Mouse (Mus musculus) stomach, embryonic 14.5 days (tissue): ENCODE results near the gene Scaf1. TPM values are rescaled to one million over a fixed set of nuclear protein-coding genes. Genes with fewer than 3 reads are reported as not detected.

Source experiments
- ATAC-seq: fragments of 200-750 bp; cut with Nextera tagmentation; 2 replicates; pipeline ENCODE4 v1.8.0; 2017; ENCODE audit warnings: low read depth, moderate TSS enrichment; ENCODE audit not compliant: insufficient number of reproducible peaks, insufficient read depth, low FRiP score
- H3K27ac ChIP-seq: fragments of 300-500 bp; sonication (generic); 2 replicates; pipeline ENCODE4 v1.5.1; 2014; ENCODE audit warnings: mild to moderate bottlenecking, low read length, moderate library complexity, mixed read lengths
- H3K27me3 ChIP-seq: fragments of 300-500 bp; sonication (generic); 2 replicates; pipeline ENCODE4 v1.6.1; 2014; ENCODE audit warnings: low read length, control low read depth, mixed read lengths; ENCODE audit not compliant: control insufficient read depth, insufficient read depth
- H3K36me3 ChIP-seq: fragments of 300-500 bp; sonication (generic); 2 replicates; pipeline ENCODE4 v1.6.1; 2014; ENCODE audit warnings: mild to moderate bottlenecking, control low read depth, low read length, moderate library complexity, mixed read lengths; ENCODE audit not compliant: control insufficient read depth, insufficient read depth
- H3K4me1 ChIP-seq: fragments of 300-500 bp; sonication (generic); 2 replicates; pipeline ENCODE4 v1.6.1; 2014; ENCODE audit warnings: low read length, control low read depth, mixed read lengths; ENCODE audit not compliant: control insufficient read depth, insufficient read depth
- H3K4me2 ChIP-seq: fragments of 300-500 bp; sonication (generic); replicated peaks from 2 replicates; pipeline ENCODE4 v1.6.1; 2014; ENCODE audit warnings: low read depth, low read length, control low read depth
- H3K4me3 ChIP-seq: fragments of 300-500 bp; sonication (generic); 2 replicates; pipeline ENCODE4 v1.5.1; 2014; ENCODE audit warnings: low read depth, low read length, control low read depth
- H3K9ac ChIP-seq: fragments of 300-500 bp; sonication (generic); replicated peaks from 2 replicates; pipeline ENCODE4 v1.6.1; 2014; ENCODE audit warnings: low read depth, mild to moderate bottlenecking, control low read depth, low read length, moderate library complexity, mixed read lengths
- H3K9me3 ChIP-seq: fragments of 300-500 bp; sonication (generic); 2 replicates; pipeline ENCODE4 v1.6.1; 2016; ENCODE audit warnings: low read depth, low read length, control low read depth; ENCODE audit not compliant: control insufficient read depth
- WGBS: fragments of 180-500 bp; shearing (Covaris S2); extraction: QIAGEN DNeasy Blood & Tissue Kit; methylation state at CpG from one replicate; pipeline ENCODE4 v1.1.7; 2014; 5-methylcytosine and 5-hydroxymethylcytosine counted together
- polyA plus RNA-seq: library from polyadenylated mRNA; unstranded; fragments of >200 nt; fragmentation: Nextera tagmentation; extraction: Ambion mirVana; gene quantifications from 2 replicates; pipeline ENCODE4 v1.2.1, GENCODE M21; 2014

Gene Scaf1
- polyA plus RNA-seq, 1 experiment from 2014 or later = 49.8 TPM

GRCm38 (mm10) chr7:44978300-44978699 lies 37.9 kb downstream of the Scaf1 start:
- H3K27ac ChIP-seq = no peak overlapping the region
- 89% methylated on average over 3 of the region's 3 CpGs for WGBS
- ATAC-seq = no peak
- H3K4me2 ChIP-seq = no peak overlapping the region
- peaks cover 68% of the 10 kb centered on the region for H3K36me3 ChIP-seq
- no peak overlapping the region for H3K4me3 ChIP-seq
- H3K4me1 ChIP-seq = peaks cover 4% of the 10 kb centered on the region; the same call in 1 of the 2 replicates
- no peak overlapping the region for H3K9ac ChIP-seq
- H3K9me3 ChIP-seq = no peaks in the 10 kb centered on the region
- H3K27me3 ChIP-seq = no peaks in the 10 kb centered on the region

DNA sequence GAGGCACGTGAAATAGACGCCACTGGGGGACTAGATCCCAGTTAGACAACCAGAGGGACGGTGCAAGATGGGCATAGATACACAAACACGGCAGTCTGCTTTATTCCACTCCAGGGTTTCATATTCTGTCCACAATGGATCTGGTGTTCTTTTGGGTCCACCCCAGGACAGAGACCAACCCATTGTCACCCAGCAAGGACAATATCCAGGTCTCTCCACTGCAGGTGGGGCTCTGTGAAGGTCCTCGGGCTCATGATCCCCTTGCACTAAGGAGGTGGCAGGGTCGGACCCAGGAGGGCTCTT lies 41.1 kb downstream of the Scaf1 start:
- no peak overlapping the region for H3K4me3 ChIP-seq
- ATAC-seq = no peak
- H3K9ac ChIP-seq = no peak overlapping the region
- H3K27ac ChIP-seq = peak overlapping the region; percentile 82; the same call in 1 of the 2 replicates
- peaks cover 41% of the 10 kb centered on the region for H3K36me3 ChIP-seq
- no peaks in the 10 kb centered on the region for H3K27me3 ChIP-seq
- H3K4me1 ChIP-seq = peaks cover 11% of the 10 kb centered on the region
- WGBS = 22% methylated on average over 6 of the region's 6 CpGs
- peak overlapping the region; percentile 64; the same call in 1 of the 2 replicates for H3K4me2 ChIP-seq
- no peaks in the 10 kb centered on the region for H3K9me3 ChIP-seq

DNA sequence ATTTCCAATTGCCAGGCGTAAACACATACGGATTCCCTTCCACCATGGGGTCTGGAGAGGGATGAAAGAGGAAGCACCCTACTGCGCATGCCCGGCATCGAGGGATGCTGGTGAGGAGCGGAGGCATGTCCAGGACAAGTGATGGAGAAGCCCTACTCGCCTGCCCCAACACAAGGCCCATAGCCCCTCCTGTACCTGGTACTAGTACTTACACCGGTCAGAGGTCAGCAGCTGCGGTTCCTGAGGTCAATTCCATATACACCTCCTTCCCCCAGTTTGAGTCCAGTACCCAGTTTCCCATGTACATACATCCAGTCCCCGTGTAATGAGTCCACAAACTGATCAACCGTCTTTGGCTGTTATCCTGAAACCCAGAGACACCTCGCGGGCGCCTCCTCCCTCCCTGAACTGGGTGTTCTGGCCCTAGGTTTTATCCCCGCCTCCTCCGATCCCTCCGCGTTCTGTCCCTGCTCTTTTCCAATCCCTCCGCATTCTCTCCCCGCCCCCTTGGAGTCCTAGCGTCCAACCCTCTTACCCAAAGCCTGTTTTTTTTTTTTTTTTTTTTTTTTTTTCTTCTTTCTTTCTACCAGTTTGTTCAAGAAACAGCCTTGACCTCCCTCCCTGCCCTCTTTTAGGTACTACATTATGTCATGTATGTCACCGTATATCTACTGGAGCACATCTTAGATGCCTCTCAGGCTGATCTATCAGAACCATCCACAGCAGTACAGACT lies 41.6 kb downstream of the Scaf1 start, which contains the start of gene Cpt1c:
Gene Cpt1c, minus strand, starts transcription at position 469 of the 734 bp plus-strand sequence.
- Histone ChIP-seq H3K4me3 (peak within 1 kb of the TSS; percentile 47), H3K27me3 (no peaks in the 10 kb centered on the region)
- ATAC-seq = peak; percentile 40; the same call in 1 of the 2 replicates

GRCm38 (mm10) chr7:44973415-44974130 lies 42.6 kb downstream of the Scaf1 start:
- 37% methylated on average over 14 of the region's 14 CpGs for WGBS
- peak overlapping the region; percentile 64 for H3K4me2 ChIP-seq
- no peaks in the 10 kb centered on the region for H3K27me3 ChIP-seq
- H3K4me1 ChIP-seq = peaks cover 11% of the 10 kb centered on the region
- H3K9me3 ChIP-seq = no peaks in the 10 kb centered on the region
- ATAC-seq = no peak
- peaks cover 26% of the 10 kb centered on the region for H3K36me3 ChIP-seq
- peak overlapping the region; percentile 47 for H3K4me3 ChIP-seq
- peak overlapping the region; percentile 36 for H3K9ac ChIP-seq
- peak overlapping the region; percentile 69 for H3K27ac ChIP-seq

More for the DNA sequence above, 41.6 kb downstream of the Scaf1 start, which contains the start of gene Cpt1c:
- Histone ChIP-seq H3K9ac (peak within 1 kb of the TSS; percentile 36), H3K4me1 (peaks cover 11% of the 10 kb centered on the region), H3K36me3 (peaks cover 36% of the 10 kb centered on the region), H3K9me3 (no peaks in the 10 kb centered on the region), H3K4me2 (peak within 1 kb of the TSS; percentile 64), H3K27ac (peak within 1 kb of the TSS; percentile 82)
- WGBS = 3% methylated on average over 22 of the region's 22 CpGs

DNA sequence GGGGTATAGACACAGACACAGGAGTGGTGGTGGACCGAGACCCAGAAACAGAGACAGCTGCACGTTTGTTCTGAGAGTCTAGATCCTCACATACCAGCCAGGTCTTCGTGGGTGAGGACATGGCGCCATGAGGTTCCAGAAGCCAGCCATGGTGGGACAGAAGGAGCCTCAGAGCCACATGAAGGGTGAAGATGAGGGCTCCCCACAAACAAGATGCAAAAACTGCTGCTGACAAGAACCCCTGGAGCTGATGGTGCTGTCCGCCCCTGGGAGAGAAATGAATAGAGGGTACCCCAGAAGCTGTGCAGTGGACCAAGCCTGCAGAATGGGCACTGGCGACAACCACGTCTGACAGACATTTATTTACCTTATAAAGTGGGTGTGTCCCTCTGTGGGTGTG lies 45.0 kb downstream of the Scaf1 start:
- no peak overlapping the region for H3K27ac ChIP-seq
- H3K4me3 ChIP-seq = peak overlapping the region; percentile 45
- H3K9me3 ChIP-seq = no peaks in the 10 kb centered on the region
- peak overlapping the region; percentile 76 for H3K4me2 ChIP-seq
- peaks cover 11% of the 10 kb centered on the region for H3K4me1 ChIP-seq
- peaks cover 7% of the 10 kb centered on the region for H3K36me3 ChIP-seq
- ATAC-seq = no peak
- H3K9ac ChIP-seq = no peak overlapping the region
- WGBS = 62% methylated on average over 7 of the region's 7 CpGs
- H3K27me3 ChIP-seq = no peaks in the 10 kb centered on the region

GRCm38 (mm10) chr7:44970231-44970691 lies 45.9 kb downstream of the Scaf1 start:
- peaks cover 11% of the 10 kb centered on the region for H3K4me1 ChIP-seq
- H3K4me2 ChIP-seq = peak overlapping the region; percentile 76
- WGBS = under 1% methylated on average over 36 of the region's 36 CpGs
- peak overlapping the region; percentile 77; the same call in 1 of the 2 replicates for H3K27ac ChIP-seq
- no peaks in the 10 kb centered on the region for H3K9me3 ChIP-seq
- H3K36me3 ChIP-seq = peaks cover 7% of the 10 kb centered on the region
- H3K4me3 ChIP-seq = peak overlapping the region; percentile 45
- peak overlapping the region; percentile 33; the same call in 1 of the 2 replicates for H3K9ac ChIP-seq
- peak; percentile 94 for ATAC-seq
- no peaks in the 10 kb centered on the region for H3K27me3 ChIP-seq

DNA sequence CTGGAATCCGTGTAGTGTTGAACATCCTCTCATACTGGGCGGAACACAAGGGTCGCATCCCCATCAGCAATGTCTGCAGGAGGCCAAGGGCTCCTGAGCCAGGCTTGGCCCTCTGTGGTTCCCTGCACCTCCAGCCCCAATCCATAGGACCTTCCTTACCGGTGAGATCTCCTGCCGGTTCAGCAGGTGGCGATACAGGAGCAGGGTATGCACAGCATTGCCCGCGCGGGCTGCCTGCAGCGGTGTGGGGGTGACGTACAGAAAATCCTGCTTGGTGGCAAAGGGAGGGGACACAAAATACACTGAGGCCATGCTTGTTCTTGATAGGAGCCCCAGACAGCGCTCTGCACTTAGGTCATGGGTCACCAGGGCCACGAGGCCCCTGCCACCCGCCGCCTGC lies 49.5 kb downstream of the Scaf1 start:
- no peak for ATAC-seq

GRCm38 (mm10) chr7:44965975-44966374 lies 50.2 kb downstream of the Scaf1 start:
- H3K27ac ChIP-seq = no peak overlapping the region
- ATAC-seq = no peak
- H3K4me2 ChIP-seq = no peak overlapping the region
- peaks cover 1% of the 10 kb centered on the region for H3K4me1 ChIP-seq
- H3K4me3 ChIP-seq = no peak overlapping the region
- 73% methylated on average over 7 of the region's 7 CpGs for WGBS
- no peak overlapping the region for H3K9ac ChIP-seq
- no peaks in the 10 kb centered on the region for H3K27me3 ChIP-seq
- no peaks in the 10 kb centered on the region for H3K9me3 ChIP-seq
- H3K36me3 ChIP-seq = peaks cover 13% of the 10 kb centered on the region

More for the DNA sequence above, 49.5 kb downstream of the Scaf1 start:
- H3K4me1 ChIP-seq = peaks cover 6% of the 10 kb centered on the region
- no peak overlapping the region for H3K9ac ChIP-seq
- 61% methylated on average over 15 of the region's 15 CpGs for WGBS
- H3K9me3 ChIP-seq = no peaks in the 10 kb centered on the region
- no peak overlapping the region for H3K4me3 ChIP-seq
- H3K36me3 ChIP-seq = peaks cover 8% of the 10 kb centered on the region
- H3K4me2 ChIP-seq = no peak overlapping the region
- H3K27ac ChIP-seq = no peak overlapping the region
- H3K27me3 ChIP-seq = no peaks in the 10 kb centered on the region
